9 mouse cellular contexts compared by ENCODE assay signal in genomic region chr4:83514976-83515669, GRCm38 (mm10). TPM values are rescaled to one million over a fixed set of nuclear protein-coding genes. Genes with fewer than 3 reads are reported as not detected.
DNase-seq lines count a peak whose midpoint lies in the region; TF ChIP-seq lines count a peak whose summit lies in the region.
"Had no signal": no experiment of that assay in that cellular context is flagged by ENCODE, and none has a peak within 500 bp of the region (broad histone marks: within the 10 kb centered on the region; RNA-seq: fewer than 3 reads in every experiment).

No protein-coding gene starts in this region.

- TF ChIP-seq CTCF in layer of hippocampus, adult 2 months (conservative IDR thresholded peaks at IDR 0.05), result peak; percentile 68

- H3K27ac ChIP-seq in layer of hippocampus, adult 2 months, result no peak overlapping the region
- no peak overlapping the region for H3K27ac ChIP-seq in embryonic facial prominence, embryonic 10.5 days (replicated peaks)

- no peaks in the 10 kb centered on the region for H3K9me3 ChIP-seq in embryonic facial prominence, embryonic 10.5 days

- WGBS in embryonic facial prominence, embryonic 10.5 days, result 83% methylated on average over 10 of the region's 10 CpGs

- peak; percentile 32 to 48 for DNase-seq in cerebellum, postnatal 14 days
- DNase-seq in cerebellum, adult 18-20 months, result no peak
- peak in 1 of 2 experiments; percentile 28 for DNase-seq in layer of hippocampus, adult 2 months (ENCODE audit: low spot score in 2 of 2)
- DNase-seq in layer of hippocampus, adult 9-10 months (ENCODE audit: low spot score), result no peak
- DNase-seq in 416B (ENCODE audit: low read depth), result peak; percentile 58
- peak; percentile 32 for DNase-seq in embryonic facial prominence, embryonic 10.5 days (ENCODE audit: low spot score)
- no peak for DNase-seq in T-cell, adult 2 months (ENCODE audit: low spot score)
- DNase-seq in spleen, adult 18-20 months, result no peak
- DNase-seq: right cerebral cortex, postnatal 14 days had no signal

- no peaks in the 10 kb centered on the region for H3K27me3 ChIP-seq in embryonic facial prominence, embryonic 10.5 days (replicated peaks; ENCODE audit: low read depth, poor library complexity, severe bottlenecking)

- peaks cover 6% of the 10 kb centered on the region for H3K4me1 ChIP-seq in embryonic facial prominence, embryonic 10.5 days

- H3K4me3 ChIP-seq in layer of hippocampus, adult 2 months, result no peak overlapping the region
- H3K4me3 ChIP-seq in embryonic facial prominence, embryonic 10.5 days, result no peak overlapping the region

- H3K36me3 ChIP-seq in embryonic facial prominence, embryonic 10.5 days (replicated peaks), result no peaks in the 10 kb centered on the region

RNA-seq across cellular contexts. Expression of gene Ccdc171, which starts 10.2 kb away (rescaled TPM):
- total RNA-seq in layer of hippocampus, adult 2 months (2021), result 1 to 10 TPM; 4.1 to 5.1 TPM
- 5.5 and 6.1 TPM in 2 replicates for polyA plus RNA-seq in embryonic facial prominence, embryonic 10.5 days (2016; fragmentation: Nextera tagmentation; extraction: Ambion mirVana)

RNA-seq across cellular contexts. Expression of gene Psip1, which starts 28.9 kb away (rescaled TPM):
- total RNA-seq in layer of hippocampus, adult 2 months (2021), result 100 to 1,000 TPM; 215 to 218 TPM
- 259 and 278 TPM in 2 replicates for polyA plus RNA-seq in embryonic facial prominence, embryonic 10.5 days (2016; fragmentation: Nextera tagmentation; extraction: Ambion mirVana)

Comparison
In these comparisons a context has a peak if more than half of its experiments do, and no peak if none do; other contexts are left out.
1. DNase-seq: peak in cerebellum, postnatal 14 days (2 of 2), 416B (single experiment) and embryonic facial prominence, embryonic 10.5 days (single experiment); none in cerebellum, adult 18-20 months (0 of 2), layer of hippocampus, adult 9-10 months (single experiment), T-cell, adult 2 months (single experiment) and spleen, adult 18-20 months (0 of 2).